Mouse (Mus musculus): Measurements from ENCODE around the gene Zfp710. TPM values are rescaled to one million over a fixed set of nuclear protein-coding genes. Genes with fewer than 3 reads are reported as not detected.
"Not testable (repeated sequence)": the region's sequence is repeated elsewhere in the genome, so short reads cannot be mapped to it uniquely, and the experiment has no call there.

Gene Zfp710
- polyA plus RNA-seq, 1 experiment from 2014 or later = 18.9 TPM

GRCm38 (mm10) chr7:80049746-80050145 lies 25.1 kb downstream of the Zfp710 start:
- H3K9me3 ChIP-seq = no peaks in the 10 kb centered on the region
- no peak overlapping the region for H3K4me3 ChIP-seq
- H3K27ac ChIP-seq = no peak overlapping the region
- H3K27me3 ChIP-seq = no peaks in the 10 kb centered on the region
- H3K36me3 ChIP-seq = no peaks in the 10 kb centered on the region
- H3K9ac ChIP-seq = no peak overlapping the region
- WGBS = 64% methylated on average over 2 of the region's 2 CpGs
- no peak overlapping the region for H3K4me2 ChIP-seq
- H3K4me1 ChIP-seq = peaks cover 37% of the 10 kb centered on the region
- ATAC-seq (ENCODE audit: insufficient number of reproducible peaks, low FRiP score, low TSS enrichment, low read depth) = no peak

GRCm38 (mm10) chr7:80050382-80050781 lies 25.8 kb downstream of the Zfp710 start:
- not testable (repeated sequence) for ATAC-seq (ENCODE audit: insufficient number of reproducible peaks, low FRiP score, low TSS enrichment, low read depth); H3K36me3 ChIP-seq; H3K9me3 ChIP-seq; H3K9ac ChIP-seq; H3K4me3 ChIP-seq; H3K4me2 ChIP-seq; H3K27me3 ChIP-seq; H3K27ac ChIP-seq
- H3K4me1 ChIP-seq = peaks cover 30% of the 10 kb centered on the region
- 94% methylated on average over 1 of the region's 1 CpGs for WGBS

GRCm38 (mm10) chr7:80051835-80052234 lies 27.2 kb downstream of the Zfp710 start:
- peak; percentile 36; the same call in 1 of the 2 replicates for ATAC-seq (ENCODE audit: insufficient number of reproducible peaks, low FRiP score, low TSS enrichment, low read depth)
- H3K9ac ChIP-seq = no peak overlapping the region
- no peak overlapping the region for H3K4me3 ChIP-seq
- H3K4me2 ChIP-seq = no peak overlapping the region
- peak overlapping the region; percentile 51; the same call in 1 of the 2 replicates for H3K27ac ChIP-seq
- no peaks in the 10 kb centered on the region for H3K9me3 ChIP-seq
- H3K4me1 ChIP-seq = peaks cover 38% of the 10 kb centered on the region
- no peaks in the 10 kb centered on the region for H3K27me3 ChIP-seq
- 54% methylated on average over 6 of the region's 6 CpGs for WGBS
- no peaks in the 10 kb centered on the region for H3K36me3 ChIP-seq

- H3K4me1 ChIP-seq = peaks cover 37% of the 10 kb centered on the region
- WGBS = 38% methylated on average over 11 of the region's 11 CpGs
- no peaks in the 10 kb centered on the region for H3K27me3 ChIP-seq
- ATAC-seq (ENCODE audit: insufficient number of reproducible peaks, low FRiP score, low TSS enrichment, low read depth) = 0 out of 2 replicates have a peak, but pooled peaks have one; percentile 22
- no peak overlapping the region for H3K9ac ChIP-seq
- no peak overlapping the region for H3K4me2 ChIP-seq
- no peaks in the 10 kb centered on the region for H3K36me3 ChIP-seq
- no peaks in the 10 kb centered on the region for H3K9me3 ChIP-seq
- no peak overlapping the region for H3K4me3 ChIP-seq
- H3K27ac ChIP-seq = peak overlapping the region; percentile 51; the same call in 1 of the 2 replicates
Observed at GRCm38 (mm10) chr7:80052261-80052660, 27.6 kb downstream of the Zfp710 start.

GRCm38 (mm10) chr7:80053147-80053546 lies 28.5 kb downstream of the Zfp710 start:
- H3K9me3 ChIP-seq = no peaks in the 10 kb centered on the region
- 76% methylated on average over 9 of the region's 9 CpGs for WGBS

GRCm38 (mm10) chr7:80055781-80056180 lies 31.2 kb downstream of the Zfp710 start:
- ATAC-seq (ENCODE audit: insufficient number of reproducible peaks, low FRiP score, low TSS enrichment, low read depth) = no peak
- Histone ChIP-seq H3K4me1 (peaks cover 50% of the 10 kb centered on the region), H3K36me3 (no peaks in the 10 kb centered on the region), H3K27ac (no peak overlapping the region), H3K4me3 (no peak overlapping the region), H3K9me3 (no peaks in the 10 kb centered on the region), H3K27me3 (no peaks in the 10 kb centered on the region), H3K9ac (no peak overlapping the region), H3K4me2 (no peak overlapping the region)
- WGBS = 78% methylated on average over 12 of the region's 12 CpGs

More at GRCm38 (mm10) chr7:80053147-80053546, 28.5 kb downstream of the Zfp710 start:
- no peak for ATAC-seq (ENCODE audit: insufficient number of reproducible peaks, low FRiP score, low TSS enrichment, low read depth)
- Histone ChIP-seq H3K4me2 (no peak overlapping the region), H3K36me3 (no peaks in the 10 kb centered on the region), H3K9ac (no peak overlapping the region), H3K4me1 (peaks cover 40% of the 10 kb centered on the region), H3K27ac (no peak overlapping the region), H3K27me3 (no peaks in the 10 kb centered on the region), H3K4me3 (no peak overlapping the region)

GRCm38 (mm10) chr7:80057002-80057691 lies 32.5 kb downstream of the Zfp710 start:
- Histone ChIP-seq H3K27ac (peak overlapping the region; percentile 22; the same call in 1 of the 2 replicates), H3K27me3 (no peaks in the 10 kb centered on the region), H3K9ac (no peak overlapping the region), H3K9me3 (no peaks in the 10 kb centered on the region), H3K36me3 (no peaks in the 10 kb centered on the region), H3K4me3 (no peak overlapping the region), H3K4me1 (peaks cover 42% of the 10 kb centered on the region), H3K4me2 (no peak overlapping the region)
- ATAC-seq (ENCODE audit: insufficient number of reproducible peaks, low FRiP score, low TSS enrichment, low read depth) = no peak; the same call in 1 of the 2 replicates
- 74% methylated on average over 4 of the region's 4 CpGs for WGBS

GRCm38 (mm10) chr7:80057781-80058180 lies 33.2 kb downstream of the Zfp710 start:
- no peak overlapping the region for H3K9ac ChIP-seq
- H3K27me3 ChIP-seq = no peaks in the 10 kb centered on the region
- no peak overlapping the region for H3K4me2 ChIP-seq
- H3K4me1 ChIP-seq = peaks cover 36% of the 10 kb centered on the region
- no peaks in the 10 kb centered on the region for H3K36me3 ChIP-seq
- no peaks in the 10 kb centered on the region for H3K9me3 ChIP-seq
- WGBS = 71% methylated on average over 14 of the region's 14 CpGs
- peak overlapping the region; percentile 73 for H3K27ac ChIP-seq
- no peak overlapping the region for H3K4me3 ChIP-seq
- no peak for ATAC-seq (ENCODE audit: insufficient number of reproducible peaks, low FRiP score, low TSS enrichment, low read depth)

GRCm38 (mm10) chr7:80058405-80059063 lies 33.9 kb downstream of the Zfp710 start:
- Histone ChIP-seq H3K27ac (peak overlapping the region; percentile 73), H3K27me3 (no peaks in the 10 kb centered on the region), H3K4me3 (no peak overlapping the region), H3K9me3 (no peaks in the 10 kb centered on the region), H3K36me3 (no peaks in the 10 kb centered on the region), H3K4me1 (peaks cover 36% of the 10 kb centered on the region), H3K4me2 (no peak overlapping the region), H3K9ac (no peak overlapping the region)
- no peak for ATAC-seq (ENCODE audit: insufficient number of reproducible peaks, low FRiP score, low TSS enrichment, low read depth)
- 70% methylated on average over 4 of the region's 4 CpGs for WGBS

- Histone ChIP-seq H3K9ac (no peak overlapping the region), H3K27me3 (no peaks in the 10 kb centered on the region), H3K27ac (peak overlapping the region; percentile 73), H3K4me3 (no peak overlapping the region), H3K36me3 (no peaks in the 10 kb centered on the region), H3K9me3 (no peaks in the 10 kb centered on the region), H3K4me1 (peaks cover 36% of the 10 kb centered on the region), H3K4me2 (no peak overlapping the region)
- WGBS = 63% methylated on average over 13 of the region's 13 CpGs
- no peak for ATAC-seq (ENCODE audit: insufficient number of reproducible peaks, low FRiP score, low TSS enrichment, low read depth)
Observed at GRCm38 (mm10) chr7:80059064-80059838, 34.6 kb downstream of the Zfp710 start.

GRCm38 (mm10) chr7:80060012-80060778 lies 35.6 kb downstream of the Zfp710 start:
- Histone ChIP-seq H3K36me3 (no peaks in the 10 kb centered on the region), H3K27me3 (no peaks in the 10 kb centered on the region), H3K4me2 (no peak overlapping the region), H3K4me1 (peaks cover 36% of the 10 kb centered on the region), H3K4me3 (no peak overlapping the region), H3K9me3 (no peaks in the 10 kb centered on the region), H3K27ac (peak overlapping the region; percentile 73; the same call in 1 of the 2 replicates), H3K9ac (no peak overlapping the region)
- ATAC-seq (ENCODE audit: insufficient number of reproducible peaks, low FRiP score, low TSS enrichment, low read depth) = no peak
- 77% methylated on average over 10 of the region's 10 CpGs for WGBS
